Mouse (Mus musculus): ENCODE measurements around the gene Actbl2.

Gene Actbl2

GRCm38 (mm10) chr13:111254713-111255112, at the start of gene Actbl2:
TSS of gene Actbl2 (plus strand) at chr13:111255013.
- no peak for DNase-seq

GRCm38 (mm10) chr13:111210649-111211378, 44.0 kb upstream of the Actbl2 start:
- no peak for DNase-seq

GRCm38 (mm10) chr13:111228768-111229167, 26.0 kb upstream of the Actbl2 start:
- DNase-seq, result no peak

GRCm38 (mm10) chr13:111229541-111229940, 25.3 kb upstream of the Actbl2 start:
- DNase-seq, result no peak

- no peak for DNase-seq
Measured at GRCm38 (mm10) chr13:111232416-111232815, 22.4 kb upstream of the Actbl2 start.

GRCm38 (mm10) chr13:111233356-111233755, 21.5 kb upstream of the Actbl2 start:
- DNase-seq, result no peak

GRCm38 (mm10) chr13:111234573-111234972, 20.2 kb upstream of the Actbl2 start:
- DNase-seq, result no peak

- no peak for DNase-seq
Measured at GRCm38 (mm10) chr13:111235719-111236166, 19.1 kb upstream of the Actbl2 start.

- DNase-seq, result no peak
Measured at GRCm38 (mm10) chr13:111236461-111236864, 18.4 kb upstream of the Actbl2 start.

GRCm38 (mm10) chr13:111237296-111237695, 17.5 kb upstream of the Actbl2 start:
- DNase-seq, result no peak

- DNase-seq, result no peak
Measured at GRCm38 (mm10) chr13:111237865-111238465, 16.8 kb upstream of the Actbl2 start.

GRCm38 (mm10) chr13:111251106-111251505, 3.7 kb upstream of the Actbl2 start:
- DNase-seq, result no peak

GRCm38 (mm10) chr13:111251795-111252194, 3.0 kb upstream of the Actbl2 start:
- DNase-seq, result no peak

GRCm38 (mm10) chr13:111258016-111258415, 3.2 kb downstream of the Actbl2 start:
- no peak for DNase-seq

GRCm38 (mm10) chr13:111258424-111259092, 3.7 kb downstream of the Actbl2 start:
- no peak for DNase-seq

- no peak for DNase-seq
Measured at GRCm38 (mm10) chr13:111259093-111259491, 4.3 kb downstream of the Actbl2 start.

- DNase-seq, result no peak
Measured at GRCm38 (mm10) chr13:111259711-111260110, 4.9 kb downstream of the Actbl2 start.

- no peak for DNase-seq
Measured at GRCm38 (mm10) chr13:111263186-111263585, 8.4 kb downstream of the Actbl2 start.

- DNase-seq, result no peak
Measured at GRCm38 (mm10) chr13:111263758-111264157, 8.9 kb downstream of the Actbl2 start.

- no peak for DNase-seq
Measured at GRCm38 (mm10) chr13:111265231-111266000, 10.6 kb downstream of the Actbl2 start.

- no peak for DNase-seq
Measured at GRCm38 (mm10) chr13:111266855-111267254, 12.0 kb downstream of the Actbl2 start.

- DNase-seq, result no peak
Measured at GRCm38 (mm10) chr13:111268992-111269391, 14.2 kb downstream of the Actbl2 start.

GRCm38 (mm10) chr13:111269789-111270335, 15.0 kb downstream of the Actbl2 start:
- no peak for DNase-seq

Measured in thymus, postnatal 4 days (tissue).